Mouse (Mus musculus) kidney, adult 9 months (tissue): ENCODE measurements at regions not wholly inside any gene's neighbourhood (a gene's known extent, or its start where the extent isn't known, plus 50 kb on each side); places are given as distances from the start of the nearest gene placed in this dataset.

Experiments used
- DNase-seq: peaks from one replicate; pipeline ENCODE4 v3.0.0; 2022

DNA sequence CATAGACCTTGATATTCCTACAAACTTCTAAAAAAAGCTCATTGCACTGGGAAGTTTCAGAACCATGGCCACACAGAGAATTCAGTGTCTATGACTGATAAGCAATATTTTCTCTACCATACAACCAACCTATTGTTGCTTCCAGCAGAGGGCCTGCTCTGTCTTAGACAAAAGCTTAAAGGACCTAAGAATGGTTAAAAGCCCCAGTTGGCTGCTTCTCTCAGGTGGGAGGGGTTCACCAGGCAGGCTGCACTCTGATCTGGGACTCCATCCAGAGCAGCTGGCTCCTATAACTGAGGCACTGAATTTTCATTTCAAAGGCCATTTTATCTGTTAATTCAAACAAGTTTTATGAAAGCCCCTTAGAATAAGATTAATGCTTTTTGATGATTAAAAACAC lies 82.1 kb upstream of the Impad1 start:
- DNase-seq = no peak

DNA sequence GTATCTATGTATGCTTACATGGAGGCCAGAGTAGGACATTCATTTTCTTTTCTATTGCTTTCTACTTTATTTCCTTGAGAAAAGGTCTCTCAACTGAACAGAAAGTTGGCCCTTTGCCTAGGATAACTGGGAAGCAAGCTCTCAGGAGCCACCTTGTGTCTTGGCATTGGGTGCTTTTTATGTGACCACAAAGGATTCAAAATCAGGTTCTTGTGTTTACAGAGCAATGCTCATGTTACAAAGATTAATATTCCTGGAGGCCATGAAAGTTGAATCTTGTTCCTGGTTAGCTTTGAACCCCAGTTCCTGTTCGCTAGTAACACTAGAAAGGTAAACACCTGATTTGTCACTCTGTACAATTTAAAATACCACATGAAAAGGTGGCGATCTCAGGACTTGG lies 65.2 kb upstream of the Impad1 start:
- DNase-seq = no peak
